Mouse (Mus musculus) limb, embryonic 15.5 days (tissue): Measurements from ENCODE around the gene Gm17949. TPM values are rescaled to one million over a fixed set of nuclear protein-coding genes. Genes with fewer than 3 reads are reported as not detected.

Source experiments
- polyA plus RNA-seq: library from polyadenylated mRNA; unstranded; fragments of >200 nt; fragmentation: Nextera tagmentation; extraction: Ambion mirVana; gene quantifications from 2 replicates; pipeline ENCODE4 v1.2.1, GENCODE M21; 2015

Gene Gm17949
- polyA plus RNA-seq, 1 experiment from 2014 or later: 0.37 TPM

Other genes starting within 250 kb of the Gm17949 start
- gene Dus3l, start 246.7 kb upstream of the Gm17949 start, polyA plus RNA-seq: 43.9 and 45.5 TPM in 2 replicates
- gene Prr22, start 241.2 kb upstream of the Gm17949 start, polyA plus RNA-seq: 0.72 and 1.00 TPM in 2 replicates
- gene Rfx2, start 180.5 kb upstream of the Gm17949 start, polyA plus RNA-seq: 6.0 and 6.1 TPM in 2 replicates
- 0.06 TPM in 1 of 2 replicates, not detected in the other for gene Acsbg2, start 137.0 kb upstream of the Gm17949 start, polyA plus RNA-seq
- gene 1700061G19Rik, start 136.0 kb upstream of the Gm17949 start, polyA plus RNA-seq: 0.16 and 0.24 TPM in 2 replicates
- gene Mllt1, start 76.1 kb upstream of the Gm17949 start, polyA plus RNA-seq: 43.6 and 50.5 TPM in 2 replicates
- 20.5 and 24.0 TPM in 2 replicates for gene Acer1, start 29.3 kb upstream of the Gm17949 start, polyA plus RNA-seq
- gene Clpp, start 21.2 kb upstream of the Gm17949 start, polyA plus RNA-seq: 136 and 142 TPM in 2 replicates
- 36.3 and 39.0 TPM in 2 replicates for gene Alkbh7, start 14.1 kb upstream of the Gm17949 start, polyA plus RNA-seq
- gene Pspn, start 11.5 kb upstream of the Gm17949 start, polyA plus RNA-seq: 0.42 TPM in 1 of 2 replicates, not detected in the other
- 62.0 and 75.6 TPM in 2 replicates for gene Gtf2f1, start 181 bp upstream of the Gm17949 start, polyA plus RNA-seq
- gene Khsrp, start 20.1 kb downstream of the Gm17949 start, polyA plus RNA-seq: 24.2 and 35.9 TPM in 2 replicates
- not detected in 2 replicates for gene Slc25a41, start 30.2 kb downstream of the Gm17949 start, polyA plus RNA-seq
- gene Crb3, start 47.6 kb downstream of the Gm17949 start, polyA plus RNA-seq: 9.7 and 11.4 TPM in 2 replicates
- gene Slc25a23, start 48.4 kb downstream of the Gm17949 start, polyA plus RNA-seq: 5.5 and 5.7 TPM in 2 replicates
- gene Dennd1c, start 67.0 kb downstream of the Gm17949 start, polyA plus RNA-seq: 1.6 and 2.2 TPM in 2 replicates
- gene Tubb4a, start 76.3 kb downstream of the Gm17949 start, polyA plus RNA-seq: 8.4 and 10.0 TPM in 2 replicates
- 7.6 and 8.7 TPM in 2 replicates for gene Tnfsf9, start 93.9 kb downstream of the Gm17949 start, polyA plus RNA-seq
- gene Cd70, start 138.3 kb downstream of the Gm17949 start, polyA plus RNA-seq: not detected in 2 replicates
- 0.08 and 0.15 TPM in 2 replicates for gene Tnfsf14, start 182.7 kb downstream of the Gm17949 start, polyA plus RNA-seq
- 1.5 and 1.8 TPM in 2 replicates for gene C3, start 216.7 kb downstream of the Gm17949 start, polyA plus RNA-seq
- gene Gpr108, start 237.0 kb downstream of the Gm17949 start, polyA plus RNA-seq: 43.6 and 45.5 TPM in 2 replicates
- gene Trip10, start 238.0 kb downstream of the Gm17949 start, polyA plus RNA-seq: 40.6 and 44.5 TPM in 2 replicates